In genomic region chr13:29156703-29157102, GRCm38 (mm10) we compare ENCODE assay signal across 12 mouse cellular contexts.
DNase-seq lines count a peak whose midpoint lies in the region; ATAC-seq and TF ChIP-seq lines count a peak whose summit lies in the region.
"Had no signal": no experiment of that assay in that cellular context is flagged by ENCODE, and none has a peak within 500 bp of the region (broad histone marks: within the 10 kb centered on the region; RNA-seq: fewer than 3 reads in every experiment).

No protein-coding gene starts in this region.

- DNase-seq in cerebellum, postnatal 10 days: peak; percentile 23 to 34
- no peak for DNase-seq in cerebellum, postnatal 4 days (ENCODE audit: low spot score in 2 of 2)
- no peak for DNase-seq in liver, postnatal 0 days
- DNase-seq in liver, embryonic 11.5 days (ENCODE audit: low spot score): no peak
- DNase-seq in lung, postnatal 14 days: peak; percentile 28
- DNase-seq in thymus, postnatal 36 days: peak; percentile 59 to 65
- DNase-seq in gastrocnemius, adult 2 months: no peak
- DNase-seq: cerebellum, adult 2 months; kidney, postnatal 10 days; spleen, adult 18-20 months had no signal

- H3K4me3 ChIP-seq in liver, postnatal 0 days (ENCODE audit: low read depth, low read length): no peak overlapping the region
- no peak overlapping the region for H3K4me3 ChIP-seq in liver, embryonic 11.5 days (ENCODE audit: low read depth, low read length)
- H3K4me3 ChIP-seq in gastrocnemius, adult 2 months: no peak overlapping the region

- H3K27me3 ChIP-seq in liver, postnatal 0 days (ENCODE audit: insufficient read depth, low read length): no peaks in the 10 kb centered on the region
- H3K27me3 ChIP-seq in liver, embryonic 11.5 days (replicated peaks; ENCODE audit: control insufficient read depth, insufficient read depth, low read length): no peaks in the 10 kb centered on the region

- H3K9me3 ChIP-seq in liver, postnatal 0 days (ENCODE audit: low read length): no peaks in the 10 kb centered on the region
- no peaks in the 10 kb centered on the region for H3K9me3 ChIP-seq in liver, embryonic 11.5 days (ENCODE audit: control insufficient read depth, low read length)

- intact Hi-C loops in gastrocnemius, adult 2 months (cut with DNase I): no loop called here

- H3K4me2 ChIP-seq in liver, postnatal 0 days (ENCODE audit: low read depth, low read length): no peak overlapping the region
- H3K4me2 ChIP-seq in liver, embryonic 11.5 days: no peak overlapping the region

- H3K4me1 ChIP-seq in liver, postnatal 0 days (ENCODE audit: insufficient read depth): no peaks in the 10 kb centered on the region
- no peaks in the 10 kb centered on the region for H3K4me1 ChIP-seq in liver, embryonic 11.5 days (replicated peaks; ENCODE audit: control insufficient read depth, insufficient read depth, low read length)

- no peak overlapping the region for H3K27ac ChIP-seq in liver, postnatal 0 days (ENCODE audit: low read depth)
- no peak overlapping the region for H3K27ac ChIP-seq in liver, embryonic 11.5 days (ENCODE audit: low read depth, low read length)
- no peak overlapping the region for H3K27ac ChIP-seq in gastrocnemius, adult 2 months
- H3K27ac ChIP-seq: liver, embryonic 14.5 days had no signal

- H3K9ac ChIP-seq in liver, postnatal 0 days (replicated peaks): no peak overlapping the region
- no peak overlapping the region for H3K9ac ChIP-seq in liver, embryonic 11.5 days (ENCODE audit: low read depth, low read length)
- H3K9ac ChIP-seq: liver, embryonic 14.5 days had no signal

- no peak for ATAC-seq in liver, postnatal 0 days
- ATAC-seq in liver, embryonic 11.5 days (replicated peaks; ENCODE audit: low FRiP score): no peak
- ATAC-seq in erythroblast, adult 5-6 weeks (replicated peaks; ENCODE audit: low FRiP score, poor library complexity, severe bottlenecking): no peak

- TF ChIP-seq EP300 in liver, postnatal 0 days (IDR thresholded peaks at IDR 0.05; ENCODE audit: low read depth): no peak

- H3K36me3 ChIP-seq in liver, postnatal 0 days (replicated peaks; ENCODE audit: insufficient read depth, low read length): no peaks in the 10 kb centered on the region
- no peaks in the 10 kb centered on the region for H3K36me3 ChIP-seq in liver, embryonic 11.5 days (ENCODE audit: control insufficient read depth, insufficient read depth, low read length)

- 39% methylated on average over 4 of the region's 4 CpGs for WGBS in liver, postnatal 0 days (ENCODE audit: insufficient replicate concordance)
- 35% methylated on average over 4 of the region's 4 CpGs for WGBS in liver, embryonic 11.5 days

- TF ChIP-seq CTCF in liver, postnatal 0 days (IDR thresholded peaks at IDR 0.05; ENCODE audit: low read depth): 0 out of 2 replicates have a peak, but pooled peaks have one; percentile 11
- no peak for TF ChIP-seq CTCF in gastrocnemius, adult 2 months (IDR thresholded peaks at IDR 0.05)

Comparison
In these comparisons a context has a peak if more than half of its experiments do, and no peak if none do; other contexts are left out.
1. DNase-seq: peak in cerebellum, postnatal 10 days (2 of 2), lung, postnatal 14 days (single experiment) and thymus, postnatal 36 days (2 of 2); none in cerebellum, postnatal 4 days (0 of 2), liver, postnatal 0 days (single experiment), liver, embryonic 11.5 days (single experiment) and gastrocnemius, adult 2 months (single experiment).